Mouse (Mus musculus) heart, embryonic 13.5 days (tissue): Measurements from ENCODE around the gene Dnajc7. TPM values are rescaled to one million over a fixed set of nuclear protein-coding genes. Genes with fewer than 3 reads are reported as not detected.
A peak's percentile ranks its signal among the peaks of the same experiment; 100 is the strongest.

ENCODE experiments used
- ATAC-seq: fragments of 200-750 bp; cut with Nextera tagmentation; 2 replicates; pipeline ENCODE4 v1.8.0; 2017; ENCODE audit warnings: moderate TSS enrichment; ENCODE audit not compliant: insufficient number of reproducible peaks, low FRiP score, low TSS enrichment; ENCODE audit errors: extremely low read depth
- H3K27ac ChIP-seq: fragments of 300-500 bp; sonication (generic); replicated peaks from 2 replicates; pipeline ENCODE4 v1.5.1; 2015; ENCODE audit warnings: moderate library complexity, mild to moderate bottlenecking, inconsistent platforms
- H3K27me3 ChIP-seq: fragments of 300-500 bp; sonication (generic); replicated peaks from 2 replicates; pipeline ENCODE4 v1.6.1; 2015; ENCODE audit warnings: mild to moderate bottlenecking, inconsistent platforms
- H3K36me3 ChIP-seq: fragments of 300-500 bp; sonication (generic); 2 replicates; pipeline ENCODE4 v1.6.1; 2015; ENCODE audit warnings: mild to moderate bottlenecking, inconsistent platforms
- H3K4me1 ChIP-seq: fragments of 300-500 bp; sonication (generic); 2 replicates; pipeline ENCODE4 v1.6.1; 2015; ENCODE audit warnings: inconsistent platforms
- H3K4me2 ChIP-seq: fragments of 300-500 bp; sonication (generic); 2 replicates; pipeline ENCODE4 v1.6.1; 2015; ENCODE audit warnings: inconsistent platforms, mild to moderate bottlenecking, moderate library complexity
- H3K4me3 ChIP-seq: fragments of 300-500 bp; sonication (generic); 2 replicates; pipeline ENCODE4 v1.5.1; 2015; ENCODE audit warnings: moderate library complexity, mild to moderate bottlenecking, inconsistent platforms
- H3K9ac ChIP-seq: fragments of 300-500 bp; sonication (generic); 2 replicates; pipeline ENCODE4 v1.6.1; 2015; ENCODE audit warnings: inconsistent platforms, mild to moderate bottlenecking, moderate library complexity
- H3K9me3 ChIP-seq: fragments of 300-500 bp; sonication (generic); 2 replicates; pipeline ENCODE4 v1.6.1; 2016; ENCODE audit warnings: inconsistent platforms
- WGBS: fragments of 180-500 bp; shearing (Covaris S2); methylation state at CpG from one replicate; pipeline ENCODE4 v1.1.7; 2015; ENCODE audit warnings: mixed read lengths; 5-methylcytosine and 5-hydroxymethylcytosine counted together
- polyA plus RNA-seq: library from polyadenylated mRNA; unstranded; fragments of >200 nt; fragmentation: Nextera tagmentation; extraction: Ambion mirVana; gene quantifications from 2 replicates; pipeline ENCODE4 v1.2.1, GENCODE M21; 2015

Dnajc7 gene
- polyA plus RNA-seq, 1 experiment from 2014 or later: 172 TPM

- no peak for ATAC-seq
Observed at GRCm38 (mm10) chr11:100579116-100579799, 40.7 kb downstream of the Dnajc7 start.

GRCm38 (mm10) chr11:100577852-100578599 is 41.9 kb downstream of the Dnajc7 start:
- Histone ChIP-seq H3K27ac (no peak overlapping the region), H3K9ac (peak overlapping the region; percentile 12; the same call in 1 of the 2 replicates), H3K27me3 (no peaks in the 10 kb centered on the region), H3K36me3 (peaks cover 52% of the 10 kb centered on the region), H3K4me2 (no peak overlapping the region), H3K9me3 (no peaks in the 10 kb centered on the region), H3K4me3 (no peak overlapping the region), H3K4me1 (peaks cover 25% of the 10 kb centered on the region)
- no peak for ATAC-seq
- 77% methylated on average over 8 of the region's 8 CpGs for WGBS

More at GRCm38 (mm10) chr11:100579116-100579799, 40.7 kb downstream of the Dnajc7 start:
- peaks cover 64% of the 10 kb centered on the region for H3K36me3 ChIP-seq
- peaks cover 25% of the 10 kb centered on the region for H3K4me1 ChIP-seq
- H3K27ac ChIP-seq: no peak overlapping the region
- H3K9me3 ChIP-seq: no peaks in the 10 kb centered on the region
- no peaks in the 10 kb centered on the region for H3K27me3 ChIP-seq
- no peak overlapping the region for H3K4me3 ChIP-seq
- WGBS: 90% methylated on average over 9 of the region's 9 CpGs
- no peak overlapping the region for H3K4me2 ChIP-seq
- H3K9ac ChIP-seq: no peak overlapping the region

DNA sequence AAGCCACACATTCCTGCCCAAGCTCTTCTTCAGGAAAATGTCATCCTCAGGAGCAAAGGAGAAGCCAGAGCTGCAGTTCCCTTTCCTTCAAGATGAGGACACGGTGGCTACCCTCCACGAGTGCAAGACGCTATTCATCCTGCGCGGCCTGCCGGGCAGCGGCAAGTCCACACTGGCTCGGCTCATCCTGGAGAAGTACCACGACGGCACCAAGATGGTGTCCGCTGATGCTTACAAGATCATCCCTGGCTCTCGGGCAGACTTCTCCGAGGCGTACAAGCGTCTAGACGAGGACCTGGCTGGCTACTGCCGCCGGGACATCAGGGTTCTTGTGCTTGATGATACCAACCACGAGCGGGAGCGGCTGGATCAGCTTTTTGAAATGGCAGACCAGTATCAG is 43.7 kb downstream of the Dnajc7 start:
- H3K4me1 ChIP-seq: peaks cover 19% of the 10 kb centered on the region
- no peak for ATAC-seq
- H3K36me3 ChIP-seq: peaks cover 34% of the 10 kb centered on the region
- no peaks in the 10 kb centered on the region for H3K9me3 ChIP-seq
- H3K27me3 ChIP-seq: peaks cover 16% of the 10 kb centered on the region; the same call in 1 of the 2 replicates
- peak overlapping the region; percentile 76; the same call in 1 of the 2 replicates for H3K4me2 ChIP-seq
- WGBS: 63% methylated on average over 21 of the region's 21 CpGs
- no peak overlapping the region for H3K4me3 ChIP-seq
- no peak overlapping the region for H3K9ac ChIP-seq
- no peak overlapping the region for H3K27ac ChIP-seq

DNA sequence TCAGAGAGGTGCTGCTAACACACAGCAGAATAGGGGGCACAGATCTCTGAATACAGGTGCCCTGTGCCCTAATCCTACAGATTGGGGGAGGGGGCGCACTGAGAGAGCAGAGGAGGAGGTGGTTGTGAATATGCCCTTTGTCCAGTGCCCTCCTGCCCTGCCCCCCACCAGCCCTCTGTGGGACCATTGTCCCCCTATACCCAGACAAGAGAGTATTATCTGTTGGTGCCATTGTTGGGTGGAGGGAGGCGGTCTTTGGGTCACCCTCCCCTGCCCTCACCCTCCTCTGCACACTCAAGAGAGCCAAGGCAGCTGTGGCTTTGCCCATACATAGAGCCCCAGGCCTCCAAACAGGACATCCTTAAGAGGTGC is 44.5 kb downstream of the Dnajc7 start:
- peak overlapping the region; percentile 71 for H3K4me3 ChIP-seq
- H3K27me3 ChIP-seq: peaks cover 22% of the 10 kb centered on the region; the same call in 1 of the 2 replicates
- ATAC-seq: no peak
- H3K36me3 ChIP-seq: peaks cover 26% of the 10 kb centered on the region
- peak overlapping the region; percentile 85 for H3K9ac ChIP-seq
- 45% methylated on average over 2 of the region's 2 CpGs for WGBS
- peak overlapping the region; percentile 76 for H3K4me2 ChIP-seq
- H3K9me3 ChIP-seq: no peaks in the 10 kb centered on the region
- peak overlapping the region; percentile 59; the same call in 1 of the 2 replicates for H3K27ac ChIP-seq
- peaks cover 26% of the 10 kb centered on the region for H3K4me1 ChIP-seq

DNA sequence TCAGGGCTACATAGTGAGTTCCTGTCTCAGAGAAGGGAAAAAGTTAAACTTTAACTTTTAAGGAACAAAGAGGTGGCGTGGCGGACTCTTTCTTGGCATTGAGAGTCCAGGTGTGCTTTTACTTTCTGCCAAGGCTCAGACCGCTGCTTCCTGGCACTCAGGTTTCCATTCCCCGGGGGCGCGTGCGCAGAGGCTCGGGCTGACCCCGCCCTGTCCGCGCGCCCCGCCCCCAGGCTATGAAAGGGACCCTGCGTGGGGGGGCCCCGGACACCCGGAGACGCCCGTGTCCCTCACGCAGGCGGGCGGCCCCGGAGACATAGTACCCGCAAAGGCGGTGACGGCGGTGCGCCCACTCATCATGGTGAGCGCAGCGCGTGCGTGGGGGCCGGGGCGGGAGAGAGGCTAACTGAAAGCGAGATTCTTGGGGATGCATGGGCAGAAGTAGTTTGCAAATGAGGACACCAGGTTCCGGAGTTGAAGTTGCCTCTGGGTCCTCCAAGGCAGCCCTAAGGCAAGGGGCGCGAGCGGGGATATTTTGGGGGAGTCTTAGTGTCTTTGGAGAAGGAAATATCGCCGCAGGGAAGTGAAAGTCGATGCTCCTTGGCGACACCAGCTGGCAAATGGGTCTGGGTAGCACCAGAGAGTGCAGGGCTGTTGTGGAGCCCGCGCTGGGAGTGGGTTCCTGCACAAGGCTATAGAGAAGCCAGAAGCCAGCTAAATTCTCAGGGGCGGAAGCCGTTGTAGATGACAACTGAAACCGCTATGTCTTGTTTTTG is 45.1 kb downstream of the Dnajc7 start, which contains the start of gene Cnp:
Gene Cnp (plus strand): TSS at position 197 of the 776 bp plus-strand sequence.
- H3K9ac ChIP-seq: peak within 1 kb of the TSS; percentile 85
- WGBS: 2% methylated on average over 47 of the region's 47 CpGs
- peaks cover 22% of the 10 kb centered on the region; the same call in 1 of the 2 replicates for H3K27me3 ChIP-seq
- H3K4me1 ChIP-seq: peaks cover 26% of the 10 kb centered on the region
- H3K36me3 ChIP-seq: peaks cover 20% of the 10 kb centered on the region
- H3K4me3 ChIP-seq: peak within 1 kb of the TSS; percentile 71
- peak within 1 kb of the TSS; percentile 76 for H3K4me2 ChIP-seq
- H3K9me3 ChIP-seq: no peaks in the 10 kb centered on the region
- ATAC-seq: peak; percentile 38; the same call in 1 of the 2 replicates
- H3K27ac ChIP-seq: peak within 1 kb of the TSS; percentile 59

- H3K9me3 ChIP-seq: no peaks in the 10 kb centered on the region
- peak overlapping the region; percentile 71 for H3K4me3 ChIP-seq
- peaks cover 22% of the 10 kb centered on the region; the same call in 1 of the 2 replicates for H3K27me3 ChIP-seq
- no peak for ATAC-seq
- peak overlapping the region; percentile 76 for H3K4me2 ChIP-seq
- 75% methylated on average over 3 of the region's 3 CpGs for WGBS
- no peak overlapping the region for H3K27ac ChIP-seq
- H3K9ac ChIP-seq: no peak overlapping the region
- H3K4me1 ChIP-seq: peaks cover 26% of the 10 kb centered on the region
- peaks cover 13% of the 10 kb centered on the region for H3K36me3 ChIP-seq
Observed at GRCm38 (mm10) chr11:100574188-100574587, 45.8 kb downstream of the Dnajc7 start.

GRCm38 (mm10) chr11:100571202-100571567 is 48.8 kb downstream of the Dnajc7 start:
- H3K27ac ChIP-seq: no peak overlapping the region
- WGBS: 6% methylated on average over 16 of the region's 16 CpGs
- peaks cover 23% of the 10 kb centered on the region for H3K4me1 ChIP-seq
- H3K4me2 ChIP-seq: peak overlapping the region; percentile 66
- H3K4me3 ChIP-seq: peak overlapping the region; percentile 36
- no peaks in the 10 kb centered on the region for H3K36me3 ChIP-seq
- H3K9me3 ChIP-seq: no peaks in the 10 kb centered on the region
- H3K27me3 ChIP-seq: peaks cover 27% of the 10 kb centered on the region; the same call in 1 of the 2 replicates
- peak overlapping the region; percentile 67 for H3K9ac ChIP-seq
- ATAC-seq: no peak

- Histone ChIP-seq H3K4me2 (peak overlapping the region; percentile 66), H3K36me3 (no peaks in the 10 kb centered on the region), H3K27ac (no peak overlapping the region), H3K9me3 (no peaks in the 10 kb centered on the region), H3K27me3 (peaks cover 27% of the 10 kb centered on the region; the same call in 1 of the 2 replicates), H3K9ac (peak overlapping the region; percentile 67), H3K4me1 (peaks cover 17% of the 10 kb centered on the region), H3K4me3 (peak overlapping the region; percentile 36)
- WGBS: 10% methylated on average over 8 of the region's 8 CpGs
- ATAC-seq: no peak
Observed at GRCm38 (mm10) chr11:100570430-100571201, 49.4 kb downstream of the Dnajc7 start.

DNA sequence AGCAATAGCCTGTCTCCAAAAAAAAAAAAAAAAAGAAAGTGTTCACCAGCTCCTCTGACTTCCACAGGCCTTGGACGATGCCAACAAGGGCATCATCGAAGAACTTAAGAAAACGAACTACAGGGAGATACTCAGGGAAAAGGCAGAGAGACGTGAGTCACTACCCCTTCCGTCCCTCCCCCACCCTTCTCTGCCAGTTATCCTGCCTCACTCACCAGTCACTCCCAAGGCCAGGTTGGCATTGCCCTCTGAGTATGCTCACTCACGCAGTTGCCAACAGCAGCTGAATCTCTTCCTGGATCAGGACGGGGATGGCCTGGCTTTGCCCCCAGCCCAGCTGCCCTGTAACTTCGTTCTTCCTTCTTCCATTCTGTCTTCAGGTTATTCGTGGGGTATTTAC is 50.2 kb downstream of the Dnajc7 start:
- no peaks in the 10 kb centered on the region for H3K36me3 ChIP-seq

DNA sequence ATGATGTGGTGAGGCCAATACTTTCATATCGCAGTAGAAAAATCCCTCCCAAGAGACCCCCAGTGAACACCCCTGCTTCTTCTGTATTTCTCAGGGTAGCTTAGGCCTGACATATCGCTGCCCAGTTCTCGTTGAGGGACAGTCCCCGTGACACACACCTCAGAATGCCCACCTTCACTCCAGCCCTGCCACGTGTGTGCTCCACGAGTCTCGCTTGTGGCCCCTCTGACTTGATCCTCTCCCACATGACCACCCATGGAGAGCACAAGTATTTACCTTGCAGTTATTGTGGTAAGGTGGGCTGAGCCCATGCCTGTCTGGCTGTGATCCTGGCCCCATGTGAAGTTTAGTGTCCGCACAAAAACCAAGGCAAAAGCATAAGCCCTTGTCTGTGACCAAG is 51.3 kb downstream of the Dnajc7 start:
- H3K27me3 ChIP-seq: peaks cover 27% of the 10 kb centered on the region; the same call in 1 of the 2 replicates
- WGBS: 73% methylated on average over 8 of the region's 8 CpGs

More for the DNA sequence above, 50.2 kb downstream of the Dnajc7 start:
- WGBS: 63% methylated on average over 9 of the region's 9 CpGs
- H3K27ac ChIP-seq: no peak overlapping the region
- H3K4me2 ChIP-seq: no peak overlapping the region
- no peaks in the 10 kb centered on the region for H3K9me3 ChIP-seq
- H3K4me1 ChIP-seq: peaks cover 12% of the 10 kb centered on the region
- H3K27me3 ChIP-seq: peaks cover 27% of the 10 kb centered on the region; the same call in 1 of the 2 replicates
- H3K4me3 ChIP-seq: no peak overlapping the region
- H3K9ac ChIP-seq: no peak overlapping the region
- ATAC-seq: no peak

More for the DNA sequence above, 51.3 kb downstream of the Dnajc7 start:
- ATAC-seq: no peak
- Histone ChIP-seq H3K9ac (no peak overlapping the region), H3K9me3 (no peaks in the 10 kb centered on the region), H3K27ac (no peak overlapping the region), H3K4me1 (peaks cover 12% of the 10 kb centered on the region), H3K4me3 (no peak overlapping the region), H3K36me3 (no peaks in the 10 kb centered on the region), H3K4me2 (no peak overlapping the region)
